Mouse (Mus musculus) G1E (cell line): ENCODE measurements around the gene Pbrm1.

Experiments used
- CTCF ChIP-seq: IDR thresholded peaks from 2 replicates; pipeline ENCODE4 v1.5.1; 2012; ENCODE audit warnings: low read depth, low read length, inconsistent platforms, mixed read lengths
- GATA2 ChIP-seq: IDR thresholded peaks from 2 replicates; pipeline ENCODE4 v1.6.1; 2012; ENCODE audit warnings: low read depth, low read length, inconsistent platforms, borderline replicate concordance

- no peak for TF ChIP-seq CTCF
- TF ChIP-seq GATA2, result no peak
These were observed at the start of gene Pbrm1, which contains the start of gene Gnl3 for GRCm38 (mm10) chr14:31018860-31019291.
